Mouse (Mus musculus): ENCODE data around the gene Wdr81. TPM values are rescaled to one million over a fixed set of nuclear protein-coding genes. Genes with fewer than 3 reads are reported as not detected.
A peak's percentile ranks its signal among the peaks of the same experiment; 100 is the strongest.

The Wdr81 gene
- total and polyA plus RNA-seq, 2 experiments from 2014 or later, result 2.2 to 12.0 TPM

- peak overlapping the region; percentile 49 for H3K9ac ChIP-seq (replicated peaks; ENCODE audit: low read depth, low read length)
- H3K9me3 ChIP-seq (replicated peaks; ENCODE audit: control insufficient read depth, low read length), result no peaks in the 10 kb centered on the region
- DNase-seq (ENCODE audit: low spot score), result peak; percentile 80
- H3K27ac ChIP-seq (ENCODE audit: low read depth), result peak overlapping the region; percentile 33; the same call in 1 of the 2 replicates
- peak overlapping the region; percentile 73 for H3K4me2 ChIP-seq (ENCODE audit: low read depth, low read length)
- 12% methylated on average over 19 of the region's 19 CpGs for WGBS
- peak; percentile 73 for ATAC-seq (ENCODE audit: insufficient read depth, low read depth)
- H3K36me3 ChIP-seq (replicated peaks; ENCODE audit: control insufficient read depth, insufficient read depth, low read length), result peaks cover 27% of the 10 kb centered on the region
- TF ChIP-seq EP300 (IDR thresholded peaks at IDR 0.05; ENCODE audit: low read depth), result no peak
- TF ChIP-seq CTCF (IDR thresholded peaks at IDR 0.05; ENCODE audit: low read depth), result no peak
- peaks cover 11% of the 10 kb centered on the region for H3K4me1 ChIP-seq (ENCODE audit: control insufficient read depth, insufficient read depth)
- H3K4me3 ChIP-seq (ENCODE audit: low read depth, low read length), result peak overlapping the region; percentile 47
- H3K27me3 ChIP-seq (ENCODE audit: control insufficient read depth, insufficient read depth, low read length), result no peaks in the 10 kb centered on the region
These were observed 13.1 kb upstream of the Wdr81 start for GRCm38 (mm10) chr11:75467512-75468215.

GRCm38 (mm10) chr11:75466731-75467505, 12.4 kb upstream of the Wdr81 start:
- Histone ChIP-seq H3K9me3 (replicated peaks; ENCODE audit: control insufficient read depth, low read length) (no peaks in the 10 kb centered on the region), H3K27ac (ENCODE audit: low read depth) (0 out of 2 replicates have a peak overlapping the region, but pooled peaks have one; percentile 28), H3K9ac (replicated peaks; ENCODE audit: low read depth, low read length) (no peak overlapping the region), H3K4me3 (ENCODE audit: low read depth, low read length) (no peak overlapping the region), H3K27me3 (ENCODE audit: control insufficient read depth, insufficient read depth, low read length) (no peaks in the 10 kb centered on the region), H3K4me1 (ENCODE audit: control insufficient read depth, insufficient read depth) (peaks cover 14% of the 10 kb centered on the region), H3K36me3 (replicated peaks; ENCODE audit: control insufficient read depth, insufficient read depth, low read length) (peaks cover 27% of the 10 kb centered on the region), H3K4me2 (ENCODE audit: low read depth, low read length) (0 out of 2 replicates have a peak overlapping the region, but pooled peaks have one; percentile 73)
- WGBS, result 97% methylated on average over 4 of the region's 4 CpGs
- no peak for ATAC-seq (ENCODE audit: insufficient read depth, low read depth)
- DNase-seq (ENCODE audit: low spot score), result peak; percentile 37
- no peak for TF ChIP-seq CTCF (IDR thresholded peaks at IDR 0.05; ENCODE audit: low read depth)
- TF ChIP-seq EP300 (IDR thresholded peaks at IDR 0.05; ENCODE audit: low read depth), result no peak

- no peak overlapping the region for H3K9ac ChIP-seq (replicated peaks; ENCODE audit: low read depth, low read length)
- 80% methylated on average over 6 of the region's 6 CpGs for WGBS
- H3K27me3 ChIP-seq (ENCODE audit: control insufficient read depth, insufficient read depth, low read length), result no peaks in the 10 kb centered on the region
- no peak overlapping the region for H3K4me3 ChIP-seq (ENCODE audit: low read depth, low read length)
- no peak overlapping the region for H3K4me2 ChIP-seq (ENCODE audit: low read depth, low read length)
- no peak for TF ChIP-seq CTCF (IDR thresholded peaks at IDR 0.05; ENCODE audit: low read depth)
- no peak for TF ChIP-seq EP300 (IDR thresholded peaks at IDR 0.05; ENCODE audit: low read depth)
- DNase-seq (ENCODE audit: low spot score), result no peak
- H3K36me3 ChIP-seq (replicated peaks; ENCODE audit: control insufficient read depth, insufficient read depth, low read length), result peaks cover 27% of the 10 kb centered on the region
- H3K27ac ChIP-seq (ENCODE audit: low read depth), result no peak overlapping the region
- no peaks in the 10 kb centered on the region for H3K9me3 ChIP-seq (replicated peaks; ENCODE audit: control insufficient read depth, low read length)
- no peak for ATAC-seq (ENCODE audit: insufficient read depth, low read depth)
- H3K4me1 ChIP-seq (ENCODE audit: control insufficient read depth, insufficient read depth), result peaks cover 16% of the 10 kb centered on the region
These were observed 10.5 kb upstream of the Wdr81 start for GRCm38 (mm10) chr11:75465051-75465450.

- DNase-seq (ENCODE audit: low spot score) (no peak), ATAC-seq (ENCODE audit: insufficient read depth, low read depth) (no peak)
- no peak for TF ChIP-seq EP300 (IDR thresholded peaks at IDR 0.05; ENCODE audit: low read depth)
- no peak for TF ChIP-seq CTCF (IDR thresholded peaks at IDR 0.05; ENCODE audit: low read depth)
- peaks cover 27% of the 10 kb centered on the region for H3K36me3 ChIP-seq (replicated peaks; ENCODE audit: control insufficient read depth, insufficient read depth, low read length)
- H3K4me1 ChIP-seq (ENCODE audit: control insufficient read depth, insufficient read depth), result peaks cover 23% of the 10 kb centered on the region
- WGBS, result 84% methylated on average over 6 of the region's 6 CpGs
- H3K4me2 ChIP-seq (ENCODE audit: low read depth, low read length), result no peak overlapping the region
- no peak overlapping the region for H3K4me3 ChIP-seq (ENCODE audit: low read depth, low read length)
- H3K9ac ChIP-seq (replicated peaks; ENCODE audit: low read depth, low read length), result no peak overlapping the region
- H3K27me3 ChIP-seq (ENCODE audit: control insufficient read depth, insufficient read depth, low read length), result no peaks in the 10 kb centered on the region
- H3K9me3 ChIP-seq (replicated peaks; ENCODE audit: control insufficient read depth, low read length), result no peaks in the 10 kb centered on the region
- no peak overlapping the region for H3K27ac ChIP-seq (ENCODE audit: low read depth)
These were observed 9.9 kb upstream of the Wdr81 start for GRCm38 (mm10) chr11:75464417-75464816.

GRCm38 (mm10) chr11:75463624-75464023, 9.1 kb upstream of the Wdr81 start:
- H3K4me1 ChIP-seq (ENCODE audit: control insufficient read depth, insufficient read depth), result peaks cover 27% of the 10 kb centered on the region
- DNase-seq (ENCODE audit: low spot score), result no peak
- no peak for ATAC-seq (ENCODE audit: insufficient read depth, low read depth)
- H3K4me3 ChIP-seq (ENCODE audit: low read depth, low read length), result peak overlapping the region; percentile 87
- WGBS, result 63% methylated on average over 4 of the region's 4 CpGs
- H3K9me3 ChIP-seq (replicated peaks; ENCODE audit: control insufficient read depth, low read length), result no peaks in the 10 kb centered on the region
- H3K36me3 ChIP-seq (replicated peaks; ENCODE audit: control insufficient read depth, insufficient read depth, low read length), result peaks cover 27% of the 10 kb centered on the region
- H3K4me2 ChIP-seq (ENCODE audit: low read depth, low read length), result peak overlapping the region; percentile 65
- no peak for TF ChIP-seq CTCF (IDR thresholded peaks at IDR 0.05; ENCODE audit: low read depth)
- no peak for TF ChIP-seq EP300 (IDR thresholded peaks at IDR 0.05; ENCODE audit: low read depth)
- H3K9ac ChIP-seq (replicated peaks; ENCODE audit: low read depth, low read length), result 0 out of 2 replicates have a peak overlapping the region, but pooled peaks have one; percentile 8
- H3K27ac ChIP-seq (ENCODE audit: low read depth), result peak overlapping the region; percentile 97
- no peaks in the 10 kb centered on the region for H3K27me3 ChIP-seq (ENCODE audit: control insufficient read depth, insufficient read depth, low read length)
